Mouse (Mus musculus) heart, adult 2 months (tissue): ENCODE data around the gene Wdr86. TPM values are rescaled to one million over a fixed set of nuclear protein-coding genes. Genes with fewer than 3 reads are reported as not detected.

Experiments
- DNase-seq, 2 experiments: peaks; one replicate each; pipeline ENCODE4 v3.0.0; 2021
- H3K27ac ChIP-seq: fragments of 200-600 bp; 2 replicates; pipeline ENCODE4 v1.8.1; 2022
- H3K27me3 ChIP-seq: fragments of 200-500 bp; 2 replicates; pipeline ENCODE4 v1.6.1; 2012; ENCODE audit warnings: mild to moderate bottlenecking, low read length, inconsistent platforms, mixed read lengths; ENCODE audit not compliant: control insufficient read depth, insufficient read depth
- H3K36me3 ChIP-seq: fragments of 200-500 bp; 2 replicates; pipeline ENCODE4 v1.6.1; 2012; ENCODE audit warnings: low read length, inconsistent platforms; ENCODE audit not compliant: control insufficient read depth, insufficient read depth
- H3K4me1 ChIP-seq: fragments of 200-500 bp; 2 replicates; pipeline ENCODE4 v1.6.1; 2011; ENCODE audit warnings: low read length; ENCODE audit not compliant: control insufficient read depth, insufficient read depth
- H3K4me3 ChIP-seq: fragments of 200-600 bp; 2 replicates; pipeline ENCODE4 v1.8.1; 2022
- H3K79me2 ChIP-seq: fragments of 200-500 bp; replicated peaks from 2 replicates; pipeline ENCODE4 v1.6.1; 2012; ENCODE audit warnings: mild to moderate bottlenecking, inconsistent platforms, low read length, moderate library complexity, mixed read lengths; ENCODE audit not compliant: control insufficient read depth, insufficient read depth
- H3K9ac ChIP-seq: fragments of 200-500 bp; 2 replicates; pipeline ENCODE4 v1.6.1; 2012; ENCODE audit warnings: low read depth, mild to moderate bottlenecking, control low read depth, inconsistent platforms, low read length, mixed read lengths
- CTCF ChIP-seq: fragments of 200-600 bp; IDR thresholded peaks from 2 replicates; pipeline ENCODE4 v1.8.1; 2022; ENCODE audit warnings: antibody characterized with exemption, mild to moderate bottlenecking, moderate library complexity
- EP300 ChIP-seq: fragments of 200-500 bp; IDR thresholded peaks from 2 replicates; pipeline ENCODE4 v1.6.1; 2011; ENCODE audit warnings: low read depth, low read length, control low read depth; ENCODE audit not compliant: insufficient read depth
- POLR2A ChIP-seq: fragments of 200-500 bp; IDR thresholded peaks from 2 replicates; pipeline ENCODE4 v1.6.1; 2011; ENCODE audit warnings: mild to moderate bottlenecking, low read depth, low read length, control low read depth; ENCODE audit not compliant: insufficient read depth
- WGBS: fragments of 180-500 bp; shearing (Covaris S2); methylation state at CpG from one replicate; pipeline ENCODE4 v1.1.7; 2018; 5-methylcytosine and 5-hydroxymethylcytosine counted together
- intact Hi-C: fragments of 180-260 bp; cut with DNase I; formaldehyde crosslinking; loops from one replicate; pipeline ENCODE4 v1.15.1; 2025
- polyA plus RNA-seq: library from polyadenylated mRNA; depleted of rRNA; stranded (reverse); fragments of >200 nt; gene quantifications from 2 replicates; pipeline ENCODE4 v1.2.3, GENCODE M21; 2012
- total RNA-seq, 2 experiments: library from RNA; stranded (reverse); gene quantifications; 2 replicates each; pipeline ENCODE4 v1.2.3; 2021

The Wdr86 gene
- total and polyA plus RNA-seq, 3 experiments: 0.43 to 1.4 (median 1.0) TPM

DNA sequence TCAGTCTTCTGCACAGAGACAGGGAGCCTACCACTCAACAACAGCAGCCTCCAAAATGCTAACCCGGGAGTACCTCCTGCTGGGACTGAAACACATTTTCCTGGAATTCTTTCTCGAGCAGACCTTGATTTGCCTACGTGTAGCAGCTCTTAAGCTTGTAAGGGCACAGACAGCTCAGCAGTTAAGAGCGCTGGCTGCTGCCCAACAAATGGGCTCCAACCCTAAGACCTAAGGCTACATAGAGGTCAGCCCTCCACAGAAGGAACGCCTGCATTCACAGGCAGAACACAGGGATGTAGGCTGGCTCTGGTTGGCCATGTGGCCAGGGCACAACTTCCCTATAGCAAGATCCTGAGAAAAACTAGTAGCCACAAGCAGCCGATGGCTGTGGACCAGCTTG is 4.6 kb downstream of the Wdr86 start:
- Histone ChIP-seq H3K27me3 (peaks cover 11% of the 10 kb centered on the region), H3K79me2 (no peaks in the 10 kb centered on the region), H3K4me3 (no peak overlapping the region), H3K4me1 (no peaks in the 10 kb centered on the region; the same call in none of the 2 replicates), H3K9ac (no peak overlapping the region), H3K27ac (no peak overlapping the region), H3K36me3 (no peaks in the 10 kb centered on the region)
- 62% methylated on average over 6 of the region's 6 CpGs for WGBS
- intact Hi-C loops: no loop called here
- TF ChIP-seq CTCF: no peak
- no peak for TF ChIP-seq POLR2A
- no peak for TF ChIP-seq EP300
- DNase-seq: no peak

DNA sequence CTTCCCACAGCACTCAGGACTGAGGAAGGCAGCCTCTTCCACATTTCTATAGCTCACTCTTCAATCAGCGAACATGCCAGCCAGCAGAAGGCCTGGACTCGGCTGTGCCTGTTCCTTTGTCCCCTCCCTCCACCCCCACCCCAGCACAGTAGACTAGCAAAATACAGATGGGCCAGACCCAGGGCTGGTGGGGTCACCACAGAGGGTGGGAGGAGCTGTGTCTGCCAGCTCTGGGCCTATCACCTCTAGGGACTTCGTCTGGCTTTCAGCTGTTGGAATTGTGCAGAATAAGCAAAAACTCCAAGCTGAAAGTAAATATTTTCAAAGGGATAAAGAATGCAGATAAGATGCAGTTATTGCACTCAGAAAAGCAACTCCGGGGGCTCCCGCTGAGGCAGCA is 5.7 kb downstream of the Wdr86 start:
- Histone ChIP-seq H3K4me1 (no peaks in the 10 kb centered on the region; the same call in none of the 2 replicates), H3K27ac (no peak overlapping the region; the same call in 1 of the 2 replicates), H3K79me2 (no peaks in the 10 kb centered on the region), H3K27me3 (peaks cover 2% of the 10 kb centered on the region; the same call in 1 of the 2 replicates), H3K36me3 (no peaks in the 10 kb centered on the region), H3K9ac (no peak overlapping the region), H3K4me3 (no peak overlapping the region)
- intact Hi-C loops: no loop called here
- TF ChIP-seq CTCF: no peak
- no peak for TF ChIP-seq POLR2A
- no peak for TF ChIP-seq EP300
- WGBS: 61% methylated on average over 5 of the region's 5 CpGs
- no peak for DNase-seq

DNA sequence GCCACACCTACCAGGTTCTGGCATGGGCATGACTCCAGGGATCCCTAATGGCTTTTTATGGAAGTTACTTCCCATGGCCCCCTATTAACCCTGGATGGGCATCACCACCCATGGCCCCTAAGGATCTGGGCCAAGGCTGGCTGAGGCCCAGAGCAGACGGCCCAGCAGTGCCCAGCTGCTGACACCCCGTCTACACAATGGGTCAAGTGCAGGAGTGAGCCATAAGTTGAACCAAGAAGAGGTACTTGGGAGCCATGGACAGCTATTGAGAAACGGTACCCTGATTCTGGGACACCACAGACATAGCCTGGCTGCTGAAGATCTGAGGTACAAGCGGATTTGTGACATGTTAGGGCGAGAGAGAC is 6.3 kb downstream of the Wdr86 start:
- Histone ChIP-seq H3K27me3 (no peaks in the 10 kb centered on the region; the same call in 1 of the 2 replicates), H3K9ac (no peak overlapping the region), H3K36me3 (no peaks in the 10 kb centered on the region), H3K79me2 (no peaks in the 10 kb centered on the region), H3K4me1 (no peaks in the 10 kb centered on the region; the same call in none of the 2 replicates), H3K27ac (no peak overlapping the region), H3K4me3 (no peak overlapping the region)
- TF ChIP-seq EP300 (no peak), POLR2A (no peak), CTCF (no peak)
- WGBS: 77% methylated on average over 5 of the region's 5 CpGs
- intact Hi-C loops: no loop called here
- DNase-seq: no peak

GRCm38 (mm10) chr5:24723527-24724269 is 6.8 kb downstream of the Wdr86 start:
- H3K9ac ChIP-seq: no peak overlapping the region
- no peak for TF ChIP-seq EP300
- TF ChIP-seq CTCF: no peak
- TF ChIP-seq POLR2A: no peak
- intact Hi-C loops: no loop called here
- no peak overlapping the region for H3K4me3 ChIP-seq
- no peak for DNase-seq
- 57% methylated on average over 11 of the region's 11 CpGs for WGBS
- no peaks in the 10 kb centered on the region for H3K79me2 ChIP-seq
- no peaks in the 10 kb centered on the region; the same call in none of the 2 replicates for H3K4me1 ChIP-seq
- no peaks in the 10 kb centered on the region; the same call in 1 of the 2 replicates for H3K27me3 ChIP-seq
- H3K36me3 ChIP-seq: no peaks in the 10 kb centered on the region
- H3K27ac ChIP-seq: no peak overlapping the region

DNA sequence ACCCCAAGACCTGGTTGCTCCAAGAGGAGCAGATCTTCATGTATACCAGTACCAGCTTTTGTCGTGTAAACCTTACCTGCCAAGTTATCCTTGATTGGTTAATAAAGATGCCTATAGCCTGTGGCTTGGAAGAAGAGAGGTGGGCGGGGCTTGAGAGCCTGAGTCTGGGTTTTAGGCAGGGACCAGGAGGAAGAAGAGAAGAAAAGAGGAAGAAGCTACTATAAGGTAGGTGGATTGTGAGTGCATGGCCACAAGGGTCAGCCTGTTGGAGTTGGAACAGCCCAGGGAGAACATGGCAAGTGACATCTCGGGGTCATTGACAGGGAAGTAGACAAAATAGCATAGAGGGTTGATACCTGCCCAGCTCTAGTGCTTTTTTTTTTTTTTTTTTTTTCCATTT is 10.7 kb downstream of the Wdr86 start:
- no peaks in the 10 kb centered on the region; the same call in none of the 2 replicates for H3K4me1 ChIP-seq
- H3K9ac ChIP-seq: no peak overlapping the region
- WGBS: 86% methylated on average over 3 of the region's 3 CpGs
- H3K79me2 ChIP-seq: no peaks in the 10 kb centered on the region
- H3K27ac ChIP-seq: no peak overlapping the region
- no peaks in the 10 kb centered on the region for H3K27me3 ChIP-seq
- intact Hi-C loops: no loop called here
- TF ChIP-seq EP300 (no peak), CTCF (no peak), POLR2A (no peak)
- no peak overlapping the region for H3K4me3 ChIP-seq
- DNase-seq: no peak
- H3K36me3 ChIP-seq: no peaks in the 10 kb centered on the region

- Histone ChIP-seq H3K36me3 (no peaks in the 10 kb centered on the region), H3K79me2 (no peaks in the 10 kb centered on the region), H3K4me1 (no peaks in the 10 kb centered on the region; the same call in 1 of the 2 replicates), H3K4me3 (no peak overlapping the region), H3K9ac (no peak overlapping the region), H3K27me3 (no peaks in the 10 kb centered on the region), H3K27ac (no peak overlapping the region)
- DNase-seq: no peak
- TF ChIP-seq CTCF: no peak
- TF ChIP-seq EP300: no peak
- no peak for TF ChIP-seq POLR2A
- intact Hi-C loops: no loop called here
- WGBS: 93% methylated on average over 6 of the region's 6 CpGs
These were observed 12.5 kb downstream of the Wdr86 start for GRCm38 (mm10) chr5:24718076-24718475.
